Mouse (Mus musculus): ENCODE results near the gene Acnat1.
"Not testable (repeated sequence)": the region's sequence is repeated elsewhere in the genome, so short reads cannot be mapped to it uniquely, and the experiment has no call there.

DNA sequence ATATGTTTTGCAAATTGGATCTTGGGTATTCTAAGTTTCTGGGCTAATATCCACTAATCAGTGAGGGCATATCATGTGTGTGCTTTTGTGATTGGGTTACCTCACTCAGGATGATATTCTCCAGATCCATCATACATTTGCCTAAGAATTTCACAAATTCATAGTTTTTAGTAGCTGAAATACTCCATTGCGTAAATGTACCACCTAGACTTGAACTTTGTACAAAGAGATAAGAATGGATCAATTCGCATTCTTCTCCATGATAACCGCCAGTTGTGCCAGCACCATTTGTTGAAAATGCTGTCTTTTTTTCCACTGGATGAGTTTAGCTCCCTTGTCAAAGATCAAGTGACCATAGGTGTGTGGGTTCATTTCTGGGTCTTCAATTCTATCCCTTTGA, 36.7 kb downstream of the Acnat1 start:
- not testable (repeated sequence) for TF ChIP-seq CTCF (IDR thresholded peaks at IDR 0.05; ENCODE audit: borderline replicate concordance, extremely low read depth, insufficient read depth, insufficient read length); POLR2A (IDR thresholded peaks at IDR 0.05; ENCODE audit: borderline replicate concordance, extremely low read depth, insufficient read depth, insufficient read length, poor library complexity, severe bottlenecking)
